Mouse (Mus musculus) thymus, postnatal 0 days (tissue): ENCODE data around the gene Ing5. TPM values are rescaled to one million over a fixed set of nuclear protein-coding genes. Genes with fewer than 3 reads are reported as not detected.
"Not testable (repeated sequence)": the region's sequence is repeated elsewhere in the genome, so short reads cannot be mapped to it uniquely, and the experiment has no call there.

Experiments
- DNase-seq: peaks from one replicate; pipeline ENCODE4 v3.0.0-alpha.2; 2015; ENCODE audit warnings: low spot score
- polyA plus RNA-seq: library from polyadenylated mRNA; unstranded; fragments of >200 nt; fragmentation: Nextera tagmentation; extraction: Ambion mirVana; gene quantifications from 2 replicates; pipeline ENCODE4 v1.2.1, GENCODE M21; 2015

Gene Ing5
- polyA plus RNA-seq, 1 experiment from 2014 or later, result 14.2 TPM

DNA sequence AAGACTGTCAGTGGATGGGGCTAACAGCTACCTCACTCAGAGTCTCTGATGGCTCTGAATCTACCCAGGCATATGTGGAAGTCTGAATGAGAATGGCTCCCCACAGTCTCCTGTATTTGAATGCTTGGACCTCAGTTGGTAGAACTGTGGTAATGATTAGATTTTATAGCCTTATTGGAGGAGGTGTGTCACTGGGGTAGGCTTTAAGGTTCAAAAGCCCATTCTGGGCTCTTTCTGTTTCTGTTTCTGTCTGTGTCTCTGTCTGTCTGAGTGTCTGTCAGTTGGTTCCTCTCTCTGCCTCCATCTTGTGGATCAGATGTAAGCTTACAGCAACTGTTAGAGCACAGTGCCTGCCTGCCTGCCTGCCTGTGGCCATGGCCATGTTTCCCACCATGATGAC, 55.9 kb downstream of the Ing5 start:
- no peak for DNase-seq

DNA sequence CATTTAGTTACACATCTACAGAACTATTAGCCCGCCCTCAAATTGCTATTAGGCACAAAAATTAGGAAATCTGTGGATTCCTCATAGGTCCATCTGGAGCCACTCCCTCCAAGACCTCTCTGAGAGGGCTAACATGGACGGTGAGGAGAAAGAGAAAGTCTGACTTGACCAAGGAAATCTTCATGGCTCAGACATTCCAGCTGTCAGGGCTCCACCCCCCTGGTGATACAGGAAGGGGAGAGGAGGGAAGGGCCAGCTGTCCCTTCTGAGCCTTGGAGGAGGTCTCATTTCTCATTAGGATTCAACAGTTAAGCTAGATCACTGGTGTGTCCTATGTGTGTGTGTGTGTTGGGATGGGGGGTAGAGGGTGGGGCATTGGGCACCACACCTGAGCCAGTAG, 57.3 kb downstream of the Ing5 start, which contains the start of gene Gal3st2:
Gene Gal3st2, plus strand, starts transcription at position 259 of the 400 bp plus-strand sequence.
- DNase-seq, result not testable (repeated sequence)

Other genes starting within 250 kb of the Ing5 start
- 79.1 and 82.9 TPM in 2 replicates for gene Stk25, start 145.3 kb upstream of the Ing5 start, polyA plus RNA-seq
- 32.3 and 39.8 TPM in 2 replicates for gene Bok, start 118.3 kb upstream of the Ing5 start, polyA plus RNA-seq
- gene Atg4b, start 52.5 kb upstream of the Ing5 start, polyA plus RNA-seq, result 72.8 and 76.0 TPM in 2 replicates
- 30.6 and 31.6 TPM in 2 replicates for gene Thap4, start 49.1 kb upstream of the Ing5 start, polyA plus RNA-seq
- 313 and 314 TPM in 2 replicates for gene Dtymk, start 2.0 kb upstream of the Ing5 start, polyA plus RNA-seq
- 7.6 and 8.4 TPM in 2 replicates for gene D2hgdh, start 20.9 kb downstream of the Ing5 start, polyA plus RNA-seq
- 0.46 and 0.57 TPM in 2 replicates for gene Gal3st2, start 57.3 kb downstream of the Ing5 start, polyA plus RNA-seq
- 0.20 and 0.24 TPM in 2 replicates for gene Gal3st2b, start 114.3 kb downstream of the Ing5 start, polyA plus RNA-seq
- gene Gal3st2c, start 186.5 kb downstream of the Ing5 start, polyA plus RNA-seq, result 0.01 and 0.03 TPM in 2 replicates
- not detected in 2 replicates for gene Neu4, start 216.5 kb downstream of the Ing5 start, polyA plus RNA-seq
- gene Pdcd1, start 248.6 kb downstream of the Ing5 start, polyA plus RNA-seq, result 17.6 and 19.3 TPM in 2 replicates